Mouse (Mus musculus) MEL (cell line): ENCODE results near the gene Slc19a2.

ENCODE experiments used
- EP300 ChIP-seq, 2 experiments: IDR thresholded peaks; 2 replicates each; pipeline ENCODE4 v1.6.1; 2011; ENCODE audit warnings: improper control_type of control experiment in 2 of 2, low read length in 2 of 2, low read depth in 1 of 2, mild to moderate bottlenecking in 1 of 2
- MYC ChIP-seq: IDR thresholded peaks from 2 replicates; pipeline ENCODE4 v1.6.1; 2011; ENCODE audit warnings: low read depth, mild to moderate bottlenecking, low read length, improper control_type of control experiment, moderate library complexity
- ZC3H11A ChIP-seq: IDR thresholded peaks from 2 replicates; pipeline ENCODE4 v1.6.1; 2012; ENCODE audit warnings: low read depth, mild to moderate bottlenecking, inconsistent platforms, low read length, improper control_type of control experiment

DNA sequence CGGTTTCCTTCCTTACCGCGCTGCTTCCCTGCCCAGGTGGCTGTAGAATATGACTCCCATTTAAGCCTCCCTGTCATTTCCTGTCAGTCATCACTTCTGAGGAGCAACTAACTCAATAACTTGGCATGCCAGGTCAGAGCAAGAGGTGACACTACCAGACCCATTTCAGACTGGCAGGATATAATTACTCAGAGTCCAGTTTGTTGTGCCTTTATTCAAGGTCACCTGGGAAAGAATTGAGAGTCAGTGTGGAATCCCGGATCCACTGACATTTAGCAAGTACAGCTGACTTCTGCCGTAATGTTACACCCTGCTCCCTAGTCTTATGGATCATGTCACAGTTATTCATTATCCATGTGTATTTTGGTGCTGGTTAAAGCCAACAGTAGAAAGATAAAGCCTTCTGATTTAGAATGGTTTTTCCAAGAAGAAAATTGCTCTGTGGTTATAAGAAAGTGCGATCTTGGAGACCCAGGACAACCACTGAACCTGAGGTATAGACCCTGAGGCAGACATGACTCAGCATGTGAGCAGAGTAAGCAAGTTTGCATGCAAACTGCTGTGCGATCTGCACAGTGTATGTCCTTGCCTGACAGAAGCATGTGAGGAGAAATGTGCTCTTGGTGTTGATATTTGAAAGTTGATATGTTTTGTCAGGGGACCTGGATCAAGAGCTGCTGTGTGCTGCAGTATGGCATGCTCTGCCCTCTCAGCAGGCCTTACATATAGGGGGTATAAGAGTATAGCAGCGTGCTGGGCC lies 1.7 kb downstream of the Slc19a2 start:
- no peak for TF ChIP-seq ZC3H11A
- TF ChIP-seq EP300 (IDR thresholded peaks at IDR 0.05; ENCODE audit: low read depth in 1 of 2, low read length in 2 of 2), result no peak; a peak in 2 of 4 replicates
- TF ChIP-seq MYC, result no peak
